Mouse (Mus musculus) layer of hippocampus, adult 2 months (tissue): ENCODE measurements around the gene Slc5a10. TPM values are rescaled to one million over a fixed set of nuclear protein-coding genes. Genes with fewer than 3 reads are reported as not detected.
A peak's percentile ranks its signal among the peaks of the same experiment; 100 is the strongest.

ENCODE experiments used
- DNase-seq, 2 experiments: peaks; one replicate each; pipeline ENCODE4 v3.0.0; 2022; ENCODE audit warnings: low spot score in 2 of 2
- H3K27ac ChIP-seq: fragments of 200-600 bp; 2 replicates; pipeline ENCODE4 v1.8.1; 2022
- H3K4me3 ChIP-seq: fragments of 200-600 bp; 2 replicates; pipeline ENCODE4 v1.8.1; 2022; ENCODE audit warnings: mild to moderate bottlenecking
- CTCF ChIP-seq: fragments of 200-600 bp; conservative IDR thresholded peaks from 2 replicates; pipeline ENCODE4 v1.8.1; 2022; ENCODE audit warnings: antibody characterized with exemption, mild to moderate bottlenecking, moderate library complexity
- total RNA-seq, 2 experiments: library from RNA; stranded (reverse); gene quantifications; 2 replicates each; pipeline ENCODE4 v1.2.3; 2021

The Slc5a10 gene
- total RNA-seq, 2 experiments from 2014 or later, result 0.31 to 0.47 TPM

- no peak for TF ChIP-seq CTCF
- DNase-seq, result no peak
- no peak overlapping the region for H3K27ac ChIP-seq
- no peak overlapping the region for H3K4me3 ChIP-seq
Observed at GRCm38 (mm10) chr11:61674151-61674838, 46.3 kb downstream of the Slc5a10 start.

GRCm38 (mm10) chr11:61673686-61674085, 46.9 kb downstream of the Slc5a10 start:
- no peak overlapping the region for H3K4me3 ChIP-seq
- no peak for DNase-seq
- TF ChIP-seq CTCF, result peak; percentile 66
- no peak overlapping the region for H3K27ac ChIP-seq

GRCm38 (mm10) chr11:61671781-61672383, 48.7 kb downstream of the Slc5a10 start:
- no peak overlapping the region for H3K4me3 ChIP-seq
- DNase-seq, result no peak
- no peak for TF ChIP-seq CTCF
- H3K27ac ChIP-seq, result no peak overlapping the region

- no peak for DNase-seq
- Histone ChIP-seq H3K27ac (no peak overlapping the region), H3K4me3 (no peak overlapping the region)
- no peak for TF ChIP-seq CTCF
Observed at GRCm38 (mm10) chr11:61669492-61670490, 50.8 kb downstream of the Slc5a10 start.

GRCm38 (mm10) chr11:61667782-61668181, 52.8 kb downstream of the Slc5a10 start:
- no peak for TF ChIP-seq CTCF
- DNase-seq, result no peak
- Histone ChIP-seq H3K4me3 (no peak overlapping the region), H3K27ac (no peak overlapping the region)

GRCm38 (mm10) chr11:61667248-61667647, 53.4 kb downstream of the Slc5a10 start:
- DNase-seq, result no peak
- TF ChIP-seq CTCF, result no peak

GRCm38 (mm10) chr11:61665991-61666799, 54.4 kb downstream of the Slc5a10 start:
- DNase-seq, result peak; percentile 19 to 45
- TF ChIP-seq CTCF, result peak; percentile 93
- Histone ChIP-seq H3K27ac (no peak overlapping the region), H3K4me3 (no peak overlapping the region)

More at GRCm38 (mm10) chr11:61667248-61667647, 53.4 kb downstream of the Slc5a10 start:
- no peak overlapping the region for H3K4me3 ChIP-seq
- H3K27ac ChIP-seq, result no peak overlapping the region

GRCm38 (mm10) chr11:61665401-61665800, 55.2 kb downstream of the Slc5a10 start:
- DNase-seq, result no peak
- no peak overlapping the region for H3K27ac ChIP-seq
- no peak for TF ChIP-seq CTCF
- no peak overlapping the region for H3K4me3 ChIP-seq

GRCm38 (mm10) chr11:61662189-61662588, 58.4 kb downstream of the Slc5a10 start:
- TF ChIP-seq CTCF, result no peak
- no peak for DNase-seq
- Histone ChIP-seq H3K27ac (no peak overlapping the region), H3K4me3 (no peak overlapping the region)

GRCm38 (mm10) chr11:61660806-61661392, 59.7 kb downstream of the Slc5a10 start:
- H3K27ac ChIP-seq, result no peak overlapping the region
- H3K4me3 ChIP-seq, result no peak overlapping the region
- DNase-seq, result no peak
- TF ChIP-seq CTCF, result no peak

- no peak for DNase-seq
- no peak overlapping the region for H3K4me3 ChIP-seq
- H3K27ac ChIP-seq, result no peak overlapping the region
- no peak for TF ChIP-seq CTCF
Observed at GRCm38 (mm10) chr11:61660001-61660400, 60.6 kb downstream of the Slc5a10 start.
